Mouse (Mus musculus): Measurements from ENCODE around the gene Slc38a2. TPM values are rescaled to one million over a fixed set of nuclear protein-coding genes. Genes with fewer than 3 reads are reported as not detected.

Slc38a2 gene
- polyA plus RNA-seq, 1 experiment from 2014 or later, result 29.6 TPM

DNA sequence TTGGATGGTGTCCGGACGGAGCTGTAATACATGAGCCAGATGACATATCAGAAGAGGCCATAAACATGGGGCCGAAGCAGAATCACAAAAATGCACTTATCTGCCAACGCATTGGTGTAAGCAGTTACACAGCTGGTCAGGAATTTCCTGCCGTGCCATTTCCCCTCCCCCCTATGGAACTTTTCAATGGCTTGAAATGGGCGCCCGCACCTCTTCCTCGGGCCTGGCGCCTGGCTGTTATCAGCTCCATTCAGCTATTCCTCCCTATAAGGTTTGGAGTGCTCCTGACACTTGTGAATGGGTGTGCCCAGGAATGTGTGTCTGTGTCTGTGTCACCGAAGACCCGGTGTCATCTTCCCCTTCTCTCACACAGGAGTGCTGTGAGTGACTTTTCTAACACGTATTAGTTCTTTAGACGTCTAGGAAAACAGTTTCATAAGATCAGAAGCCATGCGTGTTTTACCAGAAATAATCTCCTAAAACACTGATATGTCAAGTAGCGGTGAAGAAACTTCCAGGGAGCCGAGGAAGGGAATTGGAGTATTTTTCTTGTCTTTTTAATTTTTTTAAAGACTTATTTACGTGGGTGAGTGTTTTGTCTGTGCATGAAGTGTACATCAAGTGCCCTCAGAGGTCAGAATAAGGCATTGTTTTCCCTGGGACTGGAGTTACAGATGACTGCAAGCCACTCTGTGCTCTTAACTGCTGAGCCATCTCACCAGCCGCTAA lies 44.8 kb upstream of the Slc38a2 start:
- Histone ChIP-seq H3K9ac (replicated peaks) (no peak overlapping the region), H3K27me3 (ENCODE audit: insufficient read depth, low read length) (no peaks in the 10 kb centered on the region), H3K9me3 (ENCODE audit: low read length) (no peaks in the 10 kb centered on the region), H3K27ac (ENCODE audit: low read depth) (peak overlapping the region; percentile 94), H3K36me3 (replicated peaks; ENCODE audit: insufficient read depth, low read length) (no peaks in the 10 kb centered on the region), H3K4me2 (ENCODE audit: low read depth, low read length) (peak overlapping the region; percentile 36; the same call in 1 of the 2 replicates), H3K4me3 (ENCODE audit: low read depth, low read length) (no peak overlapping the region), H3K4me1 (ENCODE audit: insufficient read depth) (peaks cover 19% of the 10 kb centered on the region)
- TF ChIP-seq EP300 (IDR thresholded peaks at IDR 0.05; ENCODE audit: low read depth) (peak; percentile 59), CTCF (IDR thresholded peaks at IDR 0.05; ENCODE audit: low read depth) (no peak)
- 44% methylated on average over 18 of the region's 18 CpGs for WGBS (ENCODE audit: insufficient replicate concordance)
- no peak for ATAC-seq
- no peak for DNase-seq

DNA sequence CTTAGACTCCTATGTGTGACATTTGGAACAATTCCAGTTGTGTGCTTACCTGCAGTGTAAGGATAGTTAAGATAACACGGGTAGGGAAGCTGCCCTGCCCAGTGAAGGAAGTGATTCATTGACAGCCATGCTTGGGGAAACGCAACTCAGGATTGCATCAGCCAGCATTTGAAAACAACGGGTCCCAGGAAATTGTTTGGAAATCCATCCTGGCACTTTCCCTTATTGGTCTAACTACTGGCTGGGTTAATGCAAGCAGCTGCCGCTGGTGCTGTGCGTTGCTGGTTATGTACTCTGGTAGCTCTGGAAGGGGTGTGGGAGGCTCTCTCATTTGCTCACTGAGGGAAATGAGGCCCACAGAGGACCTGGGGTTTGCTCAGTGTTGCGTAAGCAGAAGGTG lies 43.7 kb upstream of the Slc38a2 start:
- peaks cover 18% of the 10 kb centered on the region for H3K4me1 ChIP-seq (ENCODE audit: insufficient read depth)
- 29% methylated on average over 6 of the region's 6 CpGs for WGBS (ENCODE audit: insufficient replicate concordance)
- H3K9me3 ChIP-seq (ENCODE audit: low read length), result no peaks in the 10 kb centered on the region
- peak overlapping the region; percentile 94 for H3K27ac ChIP-seq (ENCODE audit: low read depth)
- ATAC-seq (peak; percentile 78), DNase-seq (peak; percentile 74)
- no peaks in the 10 kb centered on the region for H3K36me3 ChIP-seq (replicated peaks; ENCODE audit: insufficient read depth, low read length)
- peak overlapping the region; percentile 24; the same call in 1 of the 2 replicates for H3K4me2 ChIP-seq (ENCODE audit: low read depth, low read length)
- no peaks in the 10 kb centered on the region for H3K27me3 ChIP-seq (ENCODE audit: insufficient read depth, low read length)
- H3K4me3 ChIP-seq (ENCODE audit: low read depth, low read length), result no peak overlapping the region
- TF ChIP-seq CTCF (IDR thresholded peaks at IDR 0.05; ENCODE audit: low read depth) (no peak), EP300 (IDR thresholded peaks at IDR 0.05; ENCODE audit: low read depth) (peak; percentile 85)
- H3K9ac ChIP-seq (replicated peaks), result no peak overlapping the region

DNA sequence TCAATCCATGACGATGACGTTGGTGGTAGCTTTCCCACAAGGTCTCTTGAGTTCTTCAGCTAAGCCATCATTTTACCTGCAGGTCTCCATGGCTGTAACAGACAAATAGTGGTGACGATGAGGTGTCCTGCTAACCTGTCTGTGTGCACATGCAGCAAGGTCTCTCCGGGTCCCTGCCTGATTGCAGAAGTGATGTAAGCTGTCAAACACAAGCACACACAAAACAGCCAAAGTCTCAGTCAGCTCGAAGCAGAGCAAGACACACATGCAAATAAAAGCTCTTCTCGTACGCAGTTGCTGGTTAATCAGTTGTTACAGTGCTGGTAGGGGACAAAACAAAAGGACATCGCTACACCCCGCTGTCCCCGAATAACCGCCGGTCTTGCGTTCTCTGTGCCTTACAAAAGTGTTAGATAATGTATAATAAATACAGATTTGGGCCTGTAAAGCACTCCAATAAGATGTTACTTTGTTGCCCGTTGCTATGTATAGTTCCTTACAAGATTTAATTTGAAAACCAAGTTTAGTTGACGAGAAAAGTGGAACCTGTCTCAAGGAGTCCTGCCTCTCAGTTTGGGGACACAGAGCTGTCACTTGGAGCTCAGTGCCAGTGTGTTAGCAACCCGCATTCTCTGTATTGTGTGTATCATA lies 43.2 kb upstream of the Slc38a2 start:
- Histone ChIP-seq H3K4me3 (ENCODE audit: low read depth, low read length) (no peak overlapping the region), H3K9ac (replicated peaks) (no peak overlapping the region), H3K27me3 (ENCODE audit: insufficient read depth, low read length) (no peaks in the 10 kb centered on the region), H3K27ac (ENCODE audit: low read depth) (peak overlapping the region; percentile 94), H3K36me3 (replicated peaks; ENCODE audit: insufficient read depth, low read length) (no peaks in the 10 kb centered on the region), H3K4me1 (ENCODE audit: insufficient read depth) (peaks cover 18% of the 10 kb centered on the region), H3K9me3 (ENCODE audit: low read length) (no peaks in the 10 kb centered on the region), H3K4me2 (ENCODE audit: low read depth, low read length) (peak overlapping the region; percentile 24; the same call in 1 of the 2 replicates)
- WGBS (ENCODE audit: insufficient replicate concordance), result 64% methylated on average over 16 of the region's 16 CpGs
- peak; percentile 62 for DNase-seq
- TF ChIP-seq EP300 (IDR thresholded peaks at IDR 0.05; ENCODE audit: low read depth) (peak; percentile 50; the same call in 1 of the 2 replicates), CTCF (IDR thresholded peaks at IDR 0.05; ENCODE audit: low read depth) (no peak)
- peak; percentile 89 for ATAC-seq

DNA sequence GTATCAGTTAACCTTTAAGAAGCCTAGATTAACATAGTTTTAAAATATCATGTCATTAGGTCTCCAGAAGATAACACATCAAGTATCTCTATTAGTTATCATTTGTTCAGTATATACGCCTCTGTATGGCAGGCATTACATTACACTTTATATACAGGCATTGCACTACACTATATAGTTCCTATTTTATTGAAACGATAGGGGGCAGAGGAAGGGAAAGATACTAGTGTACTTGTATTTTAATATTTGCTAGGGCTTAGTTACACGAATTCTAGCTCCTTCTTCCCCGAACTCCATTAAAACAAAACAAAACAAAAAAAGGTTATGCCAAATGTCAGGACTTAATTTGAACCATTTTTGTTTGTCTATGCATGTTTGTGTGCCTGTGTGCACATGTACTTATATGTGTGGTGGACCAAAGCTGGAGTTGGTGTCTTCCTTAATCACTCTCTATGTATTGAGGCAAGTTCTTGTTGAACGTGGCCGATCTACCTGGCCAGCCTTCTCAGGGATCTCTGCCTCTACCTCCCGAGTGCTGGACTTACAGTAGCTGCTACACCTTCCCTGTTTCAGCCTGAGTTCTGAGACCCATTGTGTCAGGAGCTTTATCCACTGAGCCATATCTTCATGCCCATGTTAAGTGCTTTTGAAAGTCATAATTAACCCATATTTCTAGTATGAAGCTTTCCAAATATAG lies 41.5 kb upstream of the Slc38a2 start:
- Histone ChIP-seq H3K27ac (ENCODE audit: low read depth) (no peak overlapping the region), H3K36me3 (replicated peaks; ENCODE audit: insufficient read depth, low read length) (no peaks in the 10 kb centered on the region), H3K4me2 (ENCODE audit: low read depth, low read length) (no peak overlapping the region), H3K4me1 (ENCODE audit: insufficient read depth) (peaks cover 20% of the 10 kb centered on the region), H3K4me3 (ENCODE audit: low read depth, low read length) (no peak overlapping the region), H3K9ac (replicated peaks) (no peak overlapping the region), H3K27me3 (ENCODE audit: insufficient read depth, low read length) (no peaks in the 10 kb centered on the region), H3K9me3 (ENCODE audit: low read length) (no peaks in the 10 kb centered on the region)
- no peak for ATAC-seq
- DNase-seq, result no peak
- no peak for TF ChIP-seq CTCF (IDR thresholded peaks at IDR 0.05; ENCODE audit: low read depth)
- TF ChIP-seq EP300 (IDR thresholded peaks at IDR 0.05; ENCODE audit: low read depth), result no peak
- WGBS (ENCODE audit: insufficient replicate concordance), result 69% methylated on average over 7 of the region's 7 CpGs

DNA sequence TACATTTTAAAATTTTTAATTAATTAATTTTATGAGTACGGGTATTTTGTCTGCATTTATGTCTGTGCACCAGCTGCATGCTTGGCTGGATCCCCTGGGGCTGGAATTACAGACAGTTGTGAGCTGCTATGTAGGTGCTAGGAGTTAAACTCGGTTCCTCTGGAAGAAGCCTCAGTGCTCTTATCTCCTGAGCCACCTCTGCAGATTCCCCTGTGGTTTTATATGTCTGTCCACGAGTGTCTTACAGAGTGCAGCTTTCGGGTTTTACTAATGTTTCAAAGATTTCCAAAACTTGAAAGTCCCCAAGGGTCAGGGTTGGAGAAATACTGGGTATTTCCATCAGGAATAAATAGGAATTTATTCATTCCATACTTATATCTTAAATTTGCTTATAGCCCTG lies 40.6 kb upstream of the Slc38a2 start:
- no peak overlapping the region for H3K4me3 ChIP-seq (ENCODE audit: low read depth, low read length)
- TF ChIP-seq EP300 (IDR thresholded peaks at IDR 0.05; ENCODE audit: low read depth) (no peak), CTCF (IDR thresholded peaks at IDR 0.05; ENCODE audit: low read depth) (no peak)
- 37% methylated on average over 4 of the region's 4 CpGs for WGBS (ENCODE audit: insufficient replicate concordance)
- no peak overlapping the region for H3K27ac ChIP-seq (ENCODE audit: low read depth)
- no peaks in the 10 kb centered on the region for H3K36me3 ChIP-seq (replicated peaks; ENCODE audit: insufficient read depth, low read length)
- H3K9me3 ChIP-seq (ENCODE audit: low read length), result no peaks in the 10 kb centered on the region
- H3K4me1 ChIP-seq (ENCODE audit: insufficient read depth), result peaks cover 24% of the 10 kb centered on the region
- H3K9ac ChIP-seq (replicated peaks), result no peak overlapping the region
- no peak overlapping the region for H3K4me2 ChIP-seq (ENCODE audit: low read depth, low read length)
- no peak for ATAC-seq
- H3K27me3 ChIP-seq (ENCODE audit: insufficient read depth, low read length), result no peaks in the 10 kb centered on the region
- DNase-seq, result no peak
